Mouse (Mus musculus): Measurements from ENCODE around the gene Sdc3. TPM values are rescaled to one million over a fixed set of nuclear protein-coding genes. Genes with fewer than 3 reads are reported as not detected.
A peak's percentile ranks its signal among the peaks of the same experiment; 100 is the strongest.

The Sdc3 gene
- total RNA-seq, 2 experiments from 2014 or later, result 10.3 to 10.4 TPM

DNA sequence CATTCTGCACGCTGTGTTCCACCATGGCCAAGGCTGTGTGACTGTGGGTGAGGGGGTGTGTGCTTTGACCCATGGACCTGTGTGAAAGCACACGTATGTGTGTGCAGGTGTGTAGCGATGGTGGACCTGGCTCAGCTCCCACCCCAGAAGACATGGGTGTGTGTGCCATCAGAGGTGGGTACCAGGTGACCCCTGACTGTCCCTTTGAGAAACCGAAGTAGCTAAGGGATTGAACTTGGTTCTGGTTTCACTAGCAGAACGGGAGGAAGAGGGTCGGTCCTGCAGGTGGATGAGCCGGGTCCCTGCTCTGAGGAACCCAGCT is 804 bp downstream of the Sdc3 start:
- DNase-seq (ENCODE audit: low spot score), result no peak

DNA sequence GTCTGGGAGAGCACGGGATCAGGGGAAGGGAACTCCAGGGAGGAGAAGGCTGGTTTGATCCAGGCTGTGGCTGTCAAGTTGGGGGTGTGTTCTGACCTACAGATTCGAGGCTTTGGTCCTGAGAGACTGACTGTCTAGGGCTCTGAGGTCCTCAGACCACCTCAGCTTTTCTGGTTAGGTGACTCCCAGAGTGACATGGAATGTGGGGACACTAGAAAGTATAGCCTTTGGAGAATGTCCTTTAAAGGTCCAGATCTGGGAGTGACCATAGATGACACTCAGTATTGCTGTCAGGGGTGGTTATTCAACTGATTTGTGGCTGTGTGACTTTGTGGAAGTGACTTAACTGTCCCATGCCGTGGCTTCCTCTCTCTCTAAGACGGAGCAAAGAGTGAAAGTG is 2.4 kb downstream of the Sdc3 start:
- no peak for DNase-seq (ENCODE audit: low spot score)

DNA sequence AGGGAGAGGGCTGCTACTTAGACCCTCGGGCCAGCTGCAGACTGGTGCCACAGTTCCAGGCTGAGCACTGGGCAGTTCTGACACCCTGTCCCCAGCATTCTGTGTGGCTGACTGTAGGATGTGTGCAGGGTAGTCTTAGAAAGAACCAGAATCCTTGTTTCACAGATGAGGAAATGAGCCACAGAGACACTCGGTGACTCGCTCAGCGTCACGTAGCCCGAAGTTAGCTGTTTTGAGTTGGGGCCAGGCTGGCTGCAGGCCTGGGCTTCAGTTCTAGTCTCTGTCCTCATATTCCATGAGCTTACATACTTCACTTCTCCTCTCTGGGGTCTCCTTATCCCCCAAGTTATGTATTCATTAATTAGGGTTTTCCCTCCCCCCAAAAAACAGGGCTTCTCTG is 3.6 kb downstream of the Sdc3 start:
- no peak for DNase-seq (ENCODE audit: low spot score)

DNA sequence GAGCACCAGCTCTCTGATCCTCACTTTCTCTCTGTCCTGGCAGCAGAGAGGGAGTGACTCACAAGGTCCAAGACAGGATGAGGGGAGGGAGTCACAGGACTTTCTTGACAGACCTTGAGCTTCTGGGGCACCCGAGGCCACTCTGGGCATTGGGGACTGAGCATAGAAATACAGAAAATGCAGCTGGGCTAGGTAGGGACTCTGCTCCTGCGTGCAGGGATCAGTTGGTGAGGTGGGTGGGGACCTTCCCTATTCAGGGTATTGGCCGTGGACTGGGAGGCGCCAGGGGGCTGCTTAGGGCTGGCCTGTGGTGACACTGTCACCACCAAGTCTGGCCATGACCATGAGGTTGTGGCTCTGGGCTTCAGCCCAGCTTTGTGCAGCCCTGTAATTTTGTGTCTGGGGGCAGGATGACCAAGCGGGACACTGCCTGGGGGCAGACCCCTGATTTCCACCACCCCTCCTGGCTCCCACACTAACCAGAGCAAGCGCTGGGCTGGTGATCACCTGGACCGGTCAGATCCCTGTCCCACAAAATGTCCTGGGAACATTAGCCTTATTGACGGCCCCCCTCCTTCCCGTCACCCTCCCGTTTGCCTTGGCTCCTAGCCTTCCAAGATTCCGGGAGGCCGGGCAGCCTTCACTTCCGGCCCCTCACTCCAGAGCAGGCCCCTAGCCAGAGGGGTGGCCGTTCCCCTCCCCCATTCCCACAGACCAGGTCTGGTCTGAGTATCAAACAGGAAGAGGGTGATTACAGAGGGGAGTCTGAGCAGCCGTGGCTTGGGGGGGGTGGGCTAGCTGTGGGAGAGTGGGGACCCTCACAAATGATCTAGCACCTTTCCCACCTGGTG is 5.1 kb downstream of the Sdc3 start:
- no peak for DNase-seq (ENCODE audit: low spot score)

DNA sequence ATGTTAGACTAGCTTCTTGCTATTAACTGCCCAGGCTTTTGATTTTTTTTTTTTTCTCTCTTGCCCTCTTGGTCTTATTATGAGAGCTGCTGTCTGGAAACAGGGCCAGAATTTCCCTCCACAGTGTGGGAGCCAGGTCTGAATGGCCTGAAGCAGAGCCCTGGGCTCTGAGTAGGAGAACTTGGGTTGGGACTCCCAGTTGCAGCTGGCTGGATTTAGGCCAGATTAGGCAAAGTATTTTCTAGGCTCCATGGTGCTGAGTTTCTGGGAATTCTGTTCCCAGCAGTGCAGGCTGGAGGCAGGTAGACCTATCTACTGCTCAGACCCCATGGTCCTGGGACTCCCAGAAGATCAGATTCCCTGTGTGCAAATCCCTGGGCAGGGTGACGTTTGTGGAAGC is 6.1 kb downstream of the Sdc3 start:
- no peak for DNase-seq (ENCODE audit: low spot score)

DNA sequence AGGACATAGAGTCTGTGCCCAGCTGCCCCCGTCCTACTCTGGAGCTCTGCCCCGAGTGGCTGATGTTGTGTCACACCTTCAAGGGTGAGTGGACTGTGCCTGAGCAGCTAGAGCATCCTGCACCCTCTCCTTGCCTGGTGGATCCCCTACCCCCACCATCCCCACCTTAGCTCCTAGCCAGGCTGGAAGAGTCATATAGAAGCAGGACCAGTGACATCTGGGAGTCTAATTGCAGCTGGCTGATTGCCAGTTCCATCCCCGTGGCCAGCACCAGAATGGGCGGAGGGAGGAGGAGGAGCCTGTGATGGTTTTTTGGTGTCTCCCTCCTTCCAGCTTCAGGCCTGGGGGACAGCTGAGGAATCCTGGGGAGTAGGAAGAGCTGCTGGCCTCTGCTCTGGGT is 6.8 kb downstream of the Sdc3 start:
- DNase-seq (ENCODE audit: low spot score), result no peak

DNA sequence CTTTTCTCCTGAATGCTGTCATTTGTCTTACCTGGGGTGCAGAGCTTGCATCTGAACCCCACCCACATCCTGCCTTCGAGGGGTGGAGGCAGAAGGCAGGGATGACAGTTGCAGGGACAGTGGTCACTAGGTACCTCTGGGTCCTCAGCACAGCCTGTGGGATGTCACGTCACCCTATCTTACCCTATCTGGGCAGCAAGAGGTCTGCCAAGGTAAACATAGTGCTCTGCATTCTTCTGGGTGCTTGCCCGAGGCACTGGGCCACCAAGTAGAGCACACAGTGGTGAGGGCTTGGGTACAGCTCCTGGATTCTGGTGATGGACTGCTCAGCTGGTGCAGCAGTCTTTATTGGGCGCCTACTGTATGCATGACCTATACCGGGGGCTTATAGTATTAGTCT is 7.2 kb downstream of the Sdc3 start:
- no peak for DNase-seq (ENCODE audit: low spot score)

DNA sequence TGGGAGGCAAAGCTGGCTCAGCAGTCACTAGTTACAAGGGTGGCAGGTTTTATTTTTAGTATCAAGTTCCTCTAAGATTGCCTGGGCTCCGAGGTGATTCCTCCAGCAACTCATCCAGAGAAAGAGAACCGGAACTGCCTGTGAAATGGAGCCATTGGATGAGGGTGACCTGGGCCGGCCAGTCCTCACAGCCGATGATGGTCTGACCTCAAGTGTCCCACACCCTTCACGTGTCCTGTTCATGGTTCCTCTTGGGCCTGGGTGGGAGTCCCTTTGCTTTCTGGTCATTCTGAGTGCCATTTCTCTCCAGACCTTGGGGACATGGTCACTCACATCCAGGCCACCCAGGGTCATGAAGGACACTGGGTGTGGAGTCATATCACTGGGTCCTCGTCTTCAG is 7.8 kb downstream of the Sdc3 start:
- DNase-seq (ENCODE audit: low spot score), result no peak

DNA sequence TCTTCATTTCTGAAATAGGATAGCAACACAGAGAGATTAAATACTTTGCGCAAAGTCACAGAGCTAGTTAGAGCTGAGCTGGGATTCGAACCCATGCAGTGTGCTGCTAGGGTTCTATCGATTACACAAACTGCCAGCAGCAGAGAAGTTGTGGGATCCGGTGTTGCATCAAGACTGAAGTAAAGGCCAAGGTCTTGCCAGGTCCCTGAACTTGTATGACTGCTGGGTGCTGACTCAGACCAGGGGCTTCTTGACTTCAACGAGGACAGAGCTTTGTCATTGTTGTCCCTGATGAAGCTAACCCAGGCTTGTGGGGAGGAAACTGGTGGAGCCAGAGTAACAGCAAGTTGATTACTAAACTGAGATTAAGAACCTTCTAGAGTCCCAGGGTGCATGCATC is 8.9 kb downstream of the Sdc3 start:
- no peak for DNase-seq (ENCODE audit: low spot score)

DNA sequence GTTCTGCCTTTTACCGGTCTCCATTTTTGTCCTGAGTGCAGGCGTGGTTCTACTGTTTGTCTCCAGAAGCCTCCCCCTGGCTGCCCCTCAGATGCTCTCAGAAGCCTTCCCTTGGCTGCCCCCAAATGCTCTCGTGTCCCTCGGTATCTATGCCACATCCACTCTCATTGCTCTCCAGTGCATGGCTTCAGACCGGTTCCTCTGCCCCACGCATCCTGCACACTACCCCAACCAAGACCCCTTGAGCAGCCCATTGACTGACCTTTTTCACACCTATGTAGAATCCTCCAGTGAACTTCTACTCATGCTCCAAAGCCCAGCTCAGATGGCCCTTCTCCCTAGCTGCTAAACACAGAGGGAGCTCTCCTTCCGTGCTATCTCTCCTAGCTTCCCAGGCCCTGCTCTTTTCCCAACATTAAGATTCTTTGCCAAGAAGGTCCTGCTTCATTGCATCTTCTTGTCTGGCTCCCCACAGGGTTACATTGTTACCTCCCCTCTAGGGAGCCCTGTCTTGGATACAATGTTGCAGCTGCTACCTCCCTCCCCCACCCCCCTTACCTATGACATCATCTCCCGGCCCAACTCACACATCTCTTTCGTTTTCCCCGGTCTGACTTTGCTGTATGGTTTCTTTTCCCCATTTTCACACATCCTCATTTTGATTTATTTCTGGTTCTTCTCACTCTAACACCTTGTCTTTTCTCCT is 9.4 kb downstream of the Sdc3 start:
- DNase-seq (ENCODE audit: low spot score), result no peak

DNA sequence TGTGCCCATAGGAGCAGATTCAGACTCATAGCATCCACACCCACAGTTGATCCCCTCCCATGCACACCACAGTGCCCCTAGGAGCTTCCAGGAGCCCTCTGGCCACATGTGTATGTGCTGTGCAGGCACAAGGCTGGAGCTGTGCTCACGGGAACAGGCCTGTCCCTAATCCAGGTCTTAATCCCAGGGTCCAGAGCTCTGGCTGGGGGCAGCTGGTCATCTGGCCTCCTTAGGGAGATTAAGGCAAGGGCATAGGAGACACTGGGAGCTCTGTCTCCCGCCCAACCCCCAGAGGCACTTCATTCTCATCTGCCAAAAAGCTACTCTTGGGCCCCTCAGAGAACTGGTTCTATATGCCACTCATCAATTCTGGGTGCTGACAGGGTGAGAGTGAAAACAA is 11.3 kb downstream of the Sdc3 start:
- no peak for DNase-seq (ENCODE audit: low spot score)

DNA sequence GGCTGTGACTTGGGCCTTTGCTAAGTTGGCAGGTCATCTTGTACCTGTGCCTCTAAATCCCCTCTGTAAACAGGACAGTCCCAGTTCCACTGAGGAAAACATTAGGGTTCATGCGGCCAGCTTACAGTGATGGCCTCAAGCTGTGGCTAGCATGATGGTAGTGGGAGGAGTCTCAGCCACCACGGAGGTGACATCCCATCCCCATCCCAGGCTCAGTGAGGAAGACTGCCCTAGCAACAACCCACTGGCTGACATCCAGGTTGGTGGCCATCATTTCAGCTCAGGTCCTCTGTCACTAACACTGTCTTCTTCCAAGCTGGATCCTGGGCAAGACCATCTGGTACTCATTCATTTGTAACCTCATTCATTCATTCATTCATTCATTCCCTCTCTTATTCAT is 12.0 kb downstream of the Sdc3 start:
- DNase-seq (ENCODE audit: low spot score), result no peak

DNA sequence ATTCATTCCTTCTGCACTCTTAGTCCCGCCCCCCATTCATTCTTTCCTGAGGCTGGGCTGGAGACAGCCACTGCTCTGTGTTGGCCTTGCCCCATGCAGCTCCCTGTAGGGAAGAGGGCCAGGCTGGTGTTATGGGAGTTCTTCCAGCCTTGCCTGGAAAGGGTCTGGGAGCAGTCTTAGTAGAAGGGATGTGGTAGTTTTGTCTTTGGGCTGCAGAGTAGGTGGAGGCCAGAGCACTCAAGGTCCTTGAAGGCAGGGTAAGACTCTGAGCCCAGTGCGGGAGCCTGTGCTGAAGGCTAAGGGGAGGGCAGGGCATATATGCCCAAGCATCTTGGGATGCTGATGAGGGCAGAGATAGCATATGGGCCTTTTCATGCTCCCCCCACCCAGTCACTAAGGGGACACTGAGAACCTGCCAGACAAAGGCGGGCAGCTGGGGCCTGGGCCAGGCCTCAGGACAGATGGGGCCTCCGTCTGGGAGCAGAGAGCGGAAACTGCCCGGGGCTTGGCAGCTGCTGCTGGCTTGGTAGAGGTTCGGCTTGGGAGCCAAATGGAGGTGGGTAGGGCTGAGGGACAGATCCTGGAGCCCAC is 12.5 kb downstream of the Sdc3 start:
- no peak for DNase-seq (ENCODE audit: low spot score)

DNA sequence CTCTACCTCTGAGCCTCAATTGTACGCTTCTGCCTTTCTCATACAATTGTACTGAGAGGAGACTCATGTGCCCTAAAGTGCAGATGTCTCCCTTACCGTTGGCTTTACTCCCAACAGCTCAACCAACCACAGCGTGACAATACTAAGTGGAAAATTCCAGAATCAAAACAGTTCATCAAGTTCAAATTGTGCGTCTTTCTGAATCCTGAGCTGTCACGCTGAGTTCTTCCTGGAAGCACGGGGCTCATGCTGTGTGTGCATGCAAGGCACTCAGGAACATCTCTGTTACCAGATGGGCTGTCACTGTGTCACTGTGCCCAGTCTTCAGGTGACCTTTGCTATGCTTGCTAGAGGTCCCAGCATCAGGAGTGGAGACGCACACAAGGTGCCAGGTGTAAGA is 13.4 kb downstream of the Sdc3 start:
- no peak for DNase-seq (ENCODE audit: low spot score)

DNA sequence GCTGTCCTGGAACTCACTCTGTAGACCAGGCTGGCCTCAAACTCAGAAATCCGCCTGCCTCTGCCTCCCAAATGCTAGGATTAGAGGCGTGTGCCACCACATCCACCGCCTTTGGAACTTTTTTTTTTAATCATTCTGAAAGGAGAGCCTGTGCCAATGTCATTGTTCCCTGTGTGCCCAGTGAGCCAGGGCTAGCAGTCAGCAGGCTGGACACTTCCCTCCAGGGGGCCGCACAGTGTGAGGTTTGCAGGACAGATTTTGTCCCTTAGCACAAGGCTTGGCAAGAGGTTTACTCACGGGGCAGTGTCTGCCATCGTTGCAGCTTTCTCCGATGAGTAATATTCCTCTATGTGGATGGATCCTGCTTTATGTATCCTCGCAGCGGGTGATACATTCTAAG is 14.4 kb downstream of the Sdc3 start:
- no peak for DNase-seq (ENCODE audit: low spot score)

DNA sequence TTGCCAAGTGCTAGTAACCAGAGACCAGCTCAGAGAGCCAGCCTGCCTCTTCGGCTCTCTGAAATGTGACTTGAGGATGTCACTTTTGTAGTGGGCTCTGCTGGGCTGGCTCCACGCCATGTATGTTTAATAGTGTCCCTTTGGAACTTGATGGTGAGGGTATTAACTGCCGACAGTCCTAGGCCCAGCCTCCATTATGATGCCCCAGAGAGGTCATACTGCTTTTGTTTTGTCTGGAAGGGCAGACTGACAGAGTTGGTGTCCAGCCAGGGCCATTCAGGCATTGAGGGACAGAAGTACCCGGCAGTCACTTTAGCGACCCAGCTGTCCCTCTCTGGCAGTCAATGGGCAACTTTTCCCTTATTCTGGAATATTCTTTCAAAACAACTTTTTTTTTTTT is 17.4 kb downstream of the Sdc3 start:
- no peak for DNase-seq (ENCODE audit: low spot score)

DNA sequence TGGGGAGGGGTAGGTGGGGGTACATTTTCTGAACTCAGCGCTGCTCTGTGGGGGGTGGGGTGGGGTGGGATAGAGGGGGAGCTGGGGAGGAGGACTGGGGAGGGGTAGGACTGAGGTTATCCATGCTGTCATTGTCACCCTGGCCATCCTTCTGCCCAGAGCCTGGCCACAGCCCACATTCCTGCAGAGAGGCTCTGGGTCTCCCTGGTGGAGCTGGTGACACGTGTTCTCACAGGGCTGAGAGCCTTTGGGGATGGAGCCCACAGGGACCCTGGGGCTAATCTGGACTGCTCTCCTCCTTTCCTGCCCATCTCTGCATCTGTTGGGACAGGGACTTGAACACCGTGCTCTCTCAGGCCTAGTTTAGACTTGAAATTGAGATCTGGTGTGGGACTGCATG is 18.5 kb downstream of the Sdc3 start:
- DNase-seq (ENCODE audit: low spot score), result no peak

DNA sequence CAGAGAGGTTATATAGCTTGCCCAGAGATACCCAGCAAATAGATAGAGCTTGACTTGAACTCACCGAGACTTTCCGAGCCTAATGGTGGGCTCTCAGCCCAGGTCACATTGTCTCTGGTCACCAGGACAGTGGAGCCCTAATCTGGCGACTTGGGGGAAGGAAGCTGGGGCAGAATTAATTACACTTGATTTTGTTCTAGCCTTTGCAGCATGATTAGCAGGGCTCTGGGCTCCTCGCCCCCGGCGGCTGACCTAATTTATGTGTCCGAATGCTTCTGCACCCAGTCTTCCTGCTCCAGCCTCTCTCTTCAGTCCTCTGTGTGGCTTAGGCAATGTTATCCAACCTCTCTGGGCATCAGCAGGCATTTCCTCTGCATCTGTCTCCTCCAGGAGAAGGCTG is 19.0 kb downstream of the Sdc3 start:
- DNase-seq (ENCODE audit: low spot score), result no peak

DNA sequence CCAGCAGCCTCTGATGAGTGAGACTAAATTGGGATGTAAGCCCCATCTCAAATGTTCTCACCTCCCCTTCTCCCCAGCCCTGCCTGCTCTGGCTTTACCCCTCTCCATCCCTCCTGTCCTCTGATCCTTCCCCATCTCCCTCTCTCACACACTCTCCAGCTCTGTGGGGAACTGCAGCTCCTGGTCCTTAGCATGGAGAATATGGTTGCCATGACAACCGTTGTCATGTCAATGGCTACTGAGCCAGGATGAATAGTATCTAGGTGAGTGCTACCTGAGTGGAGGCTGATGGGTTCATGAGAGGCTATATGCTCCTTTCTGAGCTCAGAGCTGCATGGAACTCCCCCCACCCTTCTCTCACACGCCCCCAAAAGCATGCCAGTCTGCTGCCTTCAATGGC is 21.6 kb downstream of the Sdc3 start:
- DNase-seq (ENCODE audit: low spot score), result no peak

DNA sequence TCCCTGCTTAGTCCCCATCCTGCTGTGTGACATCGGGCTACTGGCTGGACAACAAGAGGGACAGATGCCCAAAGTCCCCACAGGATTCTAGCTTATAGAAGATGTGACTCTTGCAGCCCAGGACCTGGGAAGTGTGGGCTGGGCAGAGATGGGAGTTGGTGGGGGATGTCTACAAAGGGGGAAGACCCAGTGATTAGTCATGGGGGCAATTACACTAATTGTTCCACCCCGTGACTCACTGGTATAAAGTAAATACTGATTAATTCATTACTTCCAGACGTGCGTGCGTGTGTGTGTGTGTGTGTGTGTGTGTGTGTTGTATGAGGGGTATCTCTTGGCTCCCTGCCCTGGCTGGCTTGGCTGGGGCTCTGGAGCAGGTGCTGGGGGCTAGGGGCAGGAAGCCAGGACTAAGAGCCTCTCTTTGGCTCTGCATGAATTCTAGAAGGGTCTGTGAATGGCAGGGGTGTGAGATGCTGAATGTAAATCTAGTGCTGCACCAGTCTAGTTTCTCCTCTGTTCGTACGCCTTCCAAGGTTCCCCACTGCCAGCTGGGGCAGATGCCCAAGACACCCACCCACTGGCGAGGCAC is 22.5 kb downstream of the Sdc3 start:
- DNase-seq (ENCODE audit: low spot score), result no peak

DNA sequence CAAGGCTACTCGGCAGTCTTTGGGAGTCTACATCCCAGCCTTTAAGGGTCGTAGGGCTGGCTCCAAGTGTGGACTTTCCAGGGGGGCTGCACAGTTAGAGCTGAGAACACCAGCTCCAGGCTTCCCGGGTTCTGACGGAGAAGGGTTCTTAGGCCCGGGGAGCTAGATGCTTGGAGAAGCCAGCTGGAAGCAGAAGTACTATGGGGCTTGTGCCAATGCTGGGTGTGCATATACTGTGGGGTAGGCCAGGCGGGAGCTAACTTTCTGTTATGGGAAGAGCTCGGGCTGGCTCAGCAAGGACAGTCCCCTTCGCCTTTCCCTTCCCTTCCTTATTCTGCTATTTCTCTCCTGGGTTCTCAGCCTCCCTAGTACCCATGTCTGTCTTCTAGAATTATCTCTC is 23.5 kb downstream of the Sdc3 start:
- peak; percentile 30 for DNase-seq (ENCODE audit: low spot score)

DNA sequence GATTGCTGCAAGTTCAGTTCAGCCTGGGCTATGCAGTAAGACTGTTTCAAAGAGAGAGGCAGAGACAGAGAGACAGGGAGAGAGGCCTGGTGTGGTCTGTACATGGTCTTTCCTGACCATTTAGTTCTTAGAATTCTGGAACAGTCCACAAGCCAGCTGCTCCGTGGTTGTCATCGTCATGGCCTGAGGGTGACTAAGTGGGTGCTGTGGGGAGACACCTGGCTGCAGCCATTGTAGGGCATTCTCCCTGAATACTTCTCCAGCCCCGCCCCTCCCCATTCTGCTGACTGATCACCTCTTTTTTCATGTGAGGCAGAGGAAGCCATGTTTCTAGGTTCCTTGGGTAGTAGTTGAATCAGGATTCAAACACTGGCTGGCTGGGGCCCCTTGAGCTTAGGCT is 27.5 kb downstream of the Sdc3 start:
- DNase-seq (ENCODE audit: low spot score), result no peak
